Mouse (Mus musculus) testis, adult 2 months (tissue): ENCODE measurements around the gene Itga5. TPM values are rescaled to one million over a fixed set of nuclear protein-coding genes. Genes with fewer than 3 reads are reported as not detected.

ENCODE experiments used
- H3K27ac ChIP-seq: fragments of 200-500 bp; 2 replicates; pipeline ENCODE4 v1.5.1; 2012; ENCODE audit warnings: low read depth, low read length; ENCODE audit not compliant: control insufficient read depth, insufficient read depth
- H3K27me3 ChIP-seq: fragments of 200-500 bp; 2 replicates; pipeline ENCODE4 v1.6.1; 2012; ENCODE audit warnings: mild to moderate bottlenecking, low read length, moderate library complexity; ENCODE audit not compliant: control insufficient read depth, insufficient read depth
- H3K36me3 ChIP-seq: fragments of 200-500 bp; 2 replicates; pipeline ENCODE4 v1.6.1; 2012; ENCODE audit warnings: mild to moderate bottlenecking, low read length; ENCODE audit not compliant: control insufficient read depth, insufficient read depth
- H3K4me1 ChIP-seq: fragments of 200-500 bp; 2 replicates; pipeline ENCODE4 v1.6.1; 2012; ENCODE audit warnings: low read length; ENCODE audit not compliant: control insufficient read depth, insufficient read depth
- H3K4me3 ChIP-seq: fragments of 200-500 bp; 2 replicates; pipeline ENCODE4 v1.5.1; 2012; ENCODE audit warnings: low read depth, mild to moderate bottlenecking, low read length, moderate library complexity, mixed read lengths; ENCODE audit not compliant: control insufficient read depth
- CTCF ChIP-seq: fragments of 200-500 bp; IDR thresholded peaks from 2 replicates; pipeline ENCODE4 v1.5.1; 2012; ENCODE audit warnings: low read depth, mild to moderate bottlenecking, inconsistent platforms, low read length, moderate library complexity; ENCODE audit not compliant: control insufficient read depth, insufficient read depth, insufficient replicate concordance
- POLR2A ChIP-seq: fragments of 200-500 bp; IDR thresholded peaks from 2 replicates; pipeline ENCODE4 v1.6.1; 2012; ENCODE audit warnings: low read depth, mild to moderate bottlenecking, inconsistent platforms, low read length, moderate library complexity; ENCODE audit not compliant: control insufficient read depth
- polyA plus RNA-seq: library from polyadenylated mRNA; depleted of rRNA; stranded (reverse); fragments of >200 nt; gene quantifications from 2 replicates; pipeline ENCODE4 v1.2.3, GENCODE M21; 2012

The Itga5 gene
- polyA plus RNA-seq, 1 experiment, result 1.4 TPM

DNA sequence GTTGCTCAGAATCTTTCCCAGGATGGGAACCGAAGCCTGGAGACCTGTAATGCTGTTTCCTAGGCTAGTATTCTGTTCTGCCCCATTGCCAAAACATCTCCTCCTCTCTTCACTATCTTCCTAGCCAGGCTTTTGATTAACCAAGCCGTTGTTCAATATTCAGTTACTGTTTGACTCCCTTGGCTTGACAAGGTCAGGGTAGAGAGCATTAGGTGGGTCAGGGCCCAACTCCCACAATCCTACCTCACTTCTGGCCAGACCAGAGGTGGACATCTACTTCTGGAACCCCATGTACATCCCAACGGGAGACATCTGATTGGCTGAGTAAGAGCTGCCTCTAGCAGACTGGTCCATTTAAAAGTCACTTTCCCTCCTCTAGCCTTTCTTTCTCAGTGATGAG lies 3.6 kb downstream of the Itga5 start:
- Histone ChIP-seq H3K27ac (no peak overlapping the region), H3K36me3 (no peaks in the 10 kb centered on the region), H3K4me1 (peaks cover 4% of the 10 kb centered on the region), H3K27me3 (no peaks in the 10 kb centered on the region), H3K4me3 (no peak overlapping the region)
- TF ChIP-seq POLR2A (no peak), CTCF (no peak)

DNA sequence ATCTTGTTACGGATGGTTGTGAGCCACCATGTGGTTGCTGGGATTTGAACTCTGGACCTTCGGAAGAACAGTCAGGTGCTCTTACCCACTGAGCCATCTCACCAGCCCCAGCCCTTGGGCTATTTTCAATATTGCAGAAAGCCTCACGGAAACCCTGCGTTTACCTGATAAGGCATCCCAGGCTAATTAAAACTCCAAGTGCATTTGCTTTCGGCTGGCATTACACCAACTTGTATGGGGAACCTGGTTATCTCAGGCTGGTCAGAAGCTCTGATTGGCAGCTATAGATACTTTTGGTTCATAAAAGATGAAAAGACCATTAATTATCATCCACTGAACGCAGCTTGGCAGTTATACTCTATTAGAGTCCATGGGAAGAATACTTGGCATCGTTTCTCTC lies 4.2 kb downstream of the Itga5 start:
- H3K27ac ChIP-seq, result no peak overlapping the region
- no peaks in the 10 kb centered on the region for H3K36me3 ChIP-seq
- H3K27me3 ChIP-seq, result no peaks in the 10 kb centered on the region
- peaks cover 4% of the 10 kb centered on the region for H3K4me1 ChIP-seq
- no peak for TF ChIP-seq CTCF
- TF ChIP-seq POLR2A, result no peak
- H3K4me3 ChIP-seq, result no peak overlapping the region

DNA sequence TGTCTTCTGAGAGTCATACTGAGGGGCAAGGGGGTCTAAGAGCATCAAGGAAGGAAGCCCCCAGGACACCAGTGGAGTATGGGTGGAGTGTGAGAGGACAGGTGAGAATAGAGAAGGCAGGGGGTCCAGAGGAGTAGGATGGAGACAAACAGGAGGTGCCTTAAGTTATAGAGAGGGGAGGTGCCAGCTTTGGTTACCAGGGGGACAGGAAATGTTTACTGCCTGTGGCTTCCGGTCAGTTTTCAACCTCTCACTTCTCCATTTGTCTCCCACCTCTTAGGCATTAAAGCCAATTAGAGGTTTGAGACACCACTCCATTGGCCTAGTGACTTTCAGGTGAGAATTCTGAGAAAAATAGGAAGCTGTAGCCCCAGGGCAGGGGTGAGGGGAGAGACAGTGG lies 5.3 kb downstream of the Itga5 start:
- Histone ChIP-seq H3K27ac (no peak overlapping the region), H3K36me3 (no peaks in the 10 kb centered on the region), H3K4me3 (no peak overlapping the region), H3K4me1 (peaks cover 2% of the 10 kb centered on the region), H3K27me3 (no peaks in the 10 kb centered on the region)
- TF ChIP-seq CTCF, result no peak
- no peak for TF ChIP-seq POLR2A

DNA sequence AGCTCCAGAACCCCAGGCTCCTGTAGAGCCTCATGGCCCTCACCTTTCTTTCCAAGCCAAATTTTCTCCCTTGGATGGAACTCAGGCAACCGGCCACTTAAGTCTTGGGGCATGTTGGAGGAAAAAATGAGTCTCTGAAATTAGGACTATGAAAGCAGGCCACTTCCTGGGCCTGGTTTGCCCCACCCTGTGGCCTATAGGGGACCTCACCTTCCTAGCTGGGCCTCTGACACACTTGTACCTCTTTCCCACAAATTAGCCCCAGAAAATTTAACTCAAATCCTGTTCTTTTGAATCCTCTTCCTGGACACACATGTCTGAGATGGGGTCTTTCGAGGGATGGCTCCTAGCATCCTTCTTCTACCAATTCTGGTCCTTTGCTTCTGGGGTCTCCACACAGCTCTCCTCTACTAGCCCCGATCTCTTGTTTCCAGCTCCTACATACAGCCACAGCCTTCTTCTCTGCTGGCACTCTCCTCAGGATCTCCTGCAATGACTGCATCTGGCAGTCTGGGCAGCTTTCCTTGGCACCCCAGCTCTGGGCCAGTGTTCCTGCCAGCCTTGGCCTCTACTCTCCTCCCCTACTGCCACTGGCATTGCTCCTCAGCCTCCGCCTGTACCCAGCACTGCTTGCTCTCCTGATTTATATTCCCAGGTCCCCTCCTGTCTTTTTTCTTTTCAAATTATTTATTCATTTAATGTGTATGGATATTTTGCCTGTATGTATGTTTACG lies 6.5 kb downstream of the Itga5 start:
- H3K27me3 ChIP-seq, result no peaks in the 10 kb centered on the region
- no peak overlapping the region for H3K4me3 ChIP-seq
- peaks cover 2% of the 10 kb centered on the region for H3K4me1 ChIP-seq
- H3K27ac ChIP-seq, result no peak overlapping the region
- no peaks in the 10 kb centered on the region for H3K36me3 ChIP-seq
- TF ChIP-seq CTCF, result no peak
- TF ChIP-seq POLR2A, result no peak

GRCm38 (mm10) chr15:103359122-103359510 lies 7.4 kb downstream of the Itga5 start:
- peaks cover 2% of the 10 kb centered on the region; the same call in 1 of the 2 replicates for H3K4me1 ChIP-seq
- TF ChIP-seq CTCF (no peak), POLR2A (no peak)
- H3K27me3 ChIP-seq, result no peaks in the 10 kb centered on the region
- no peaks in the 10 kb centered on the region for H3K36me3 ChIP-seq
- no peak overlapping the region for H3K27ac ChIP-seq
- no peak overlapping the region for H3K4me3 ChIP-seq

- peaks cover 2% of the 10 kb centered on the region; the same call in 1 of the 2 replicates for H3K4me1 ChIP-seq
- H3K36me3 ChIP-seq, result no peaks in the 10 kb centered on the region
- no peak overlapping the region for H3K4me3 ChIP-seq
- TF ChIP-seq POLR2A, result no peak
- TF ChIP-seq CTCF, result no peak
- H3K27me3 ChIP-seq, result no peaks in the 10 kb centered on the region
- H3K27ac ChIP-seq, result no peak overlapping the region
Measured at GRCm38 (mm10) chr15:103358278-103359121, 8.1 kb downstream of the Itga5 start.

GRCm38 (mm10) chr15:103357817-103358216 lies 8.7 kb downstream of the Itga5 start:
- TF ChIP-seq CTCF (no peak), POLR2A (no peak)
- H3K27me3 ChIP-seq, result no peaks in the 10 kb centered on the region
- H3K4me3 ChIP-seq, result no peak overlapping the region
- no peak overlapping the region for H3K27ac ChIP-seq
- H3K4me1 ChIP-seq, result peaks cover 2% of the 10 kb centered on the region; the same call in 1 of the 2 replicates
- no peaks in the 10 kb centered on the region for H3K36me3 ChIP-seq
